Mouse (Mus musculus): Measurements from ENCODE around the gene Gpr146.
A peak's percentile ranks its signal among the peaks of the same experiment; 100 is the strongest.
"Not testable (repeated sequence)": the region's sequence is repeated elsewhere in the genome, so short reads cannot be mapped to it uniquely, and the experiment has no call there.

The Gpr146 gene

GRCm38 (mm10) chr5:139383234-139383633 is 5.7 kb downstream of the Gpr146 start:
- peak; percentile 39 for DNase-seq

DNA sequence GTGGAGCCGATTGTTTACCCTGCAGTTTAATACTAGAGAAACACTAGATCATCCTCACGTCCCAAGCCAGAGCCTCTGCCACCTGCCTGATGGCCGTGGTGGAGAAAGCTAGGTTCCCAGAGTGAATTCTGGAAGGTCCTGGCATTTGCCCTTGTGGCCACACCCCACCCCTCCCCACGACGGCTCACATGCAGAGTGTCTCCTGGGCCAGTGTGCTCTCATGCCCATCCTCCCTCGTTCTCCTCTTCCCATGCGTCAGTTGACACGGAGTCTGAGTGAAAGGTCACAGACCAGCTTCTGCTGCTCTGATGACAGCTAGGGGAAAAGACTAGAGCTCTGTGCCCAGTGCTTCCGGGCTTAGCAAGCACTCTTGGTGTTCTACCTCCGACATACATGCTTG is 7.0 kb downstream of the Gpr146 start:
- no peak for DNase-seq

DNA sequence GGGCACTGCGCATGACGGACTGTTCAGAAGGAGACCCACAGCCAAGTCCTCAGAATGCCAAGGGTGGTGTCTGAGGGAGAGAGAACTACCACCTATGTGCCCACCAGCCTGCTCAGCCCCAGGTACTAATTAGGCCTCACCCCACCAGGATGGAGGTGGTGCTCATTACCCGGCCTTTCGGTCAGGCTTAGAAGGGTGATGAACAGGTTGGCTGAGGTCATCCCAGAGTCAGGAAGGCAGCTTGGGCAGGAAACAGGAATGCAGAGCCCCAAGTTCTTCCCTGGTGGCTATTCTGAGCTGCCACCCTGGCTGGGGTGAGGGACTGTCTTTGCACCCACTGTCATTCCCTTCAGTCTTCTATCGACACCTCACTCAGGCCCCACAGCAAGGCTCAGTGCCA is 8.6 kb downstream of the Gpr146 start:
- DNase-seq = no peak

DNA sequence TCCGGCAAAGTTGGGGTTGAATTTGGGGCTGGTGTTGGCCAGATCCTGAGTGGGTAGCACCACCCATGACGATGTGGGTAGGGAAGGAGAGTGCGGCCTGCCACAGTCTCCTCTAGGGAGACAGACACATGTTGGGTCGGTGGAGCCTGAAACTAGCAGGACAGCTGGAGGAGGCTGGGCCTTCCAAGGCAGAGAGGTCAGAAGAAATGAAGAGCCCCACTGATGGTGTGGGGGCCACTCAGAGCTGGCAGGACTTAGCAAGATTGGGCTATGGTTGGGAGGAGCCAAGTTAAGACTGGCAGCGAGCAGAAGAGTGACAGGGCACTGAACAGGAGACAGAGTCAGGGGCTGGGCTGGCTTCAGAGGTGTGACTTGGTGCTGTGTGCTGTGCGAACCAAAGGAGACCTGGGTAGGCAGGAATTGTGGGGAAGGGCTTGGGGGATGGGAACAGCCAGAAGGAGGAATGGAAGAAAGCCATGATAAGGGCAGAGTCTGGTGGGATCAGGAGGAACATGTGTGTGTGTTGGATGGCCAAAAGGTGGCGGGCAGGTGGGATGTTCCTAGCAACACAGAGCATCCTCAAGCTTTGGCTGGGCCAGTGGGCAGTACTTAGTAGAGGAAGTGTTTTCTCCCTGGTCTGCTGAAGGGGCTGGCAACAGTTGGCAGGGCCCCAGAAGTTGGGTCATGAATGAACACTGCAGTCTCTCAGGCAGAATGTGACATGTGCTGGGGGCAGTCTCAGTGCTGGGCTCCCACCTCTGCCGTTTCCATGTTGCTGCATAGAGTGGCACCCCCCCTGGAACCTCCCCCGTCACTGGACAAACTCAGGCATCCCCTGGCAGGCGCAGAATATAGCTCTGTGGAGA is 10.1 kb downstream of the Gpr146 start:
- DNase-seq = no peak

DNA sequence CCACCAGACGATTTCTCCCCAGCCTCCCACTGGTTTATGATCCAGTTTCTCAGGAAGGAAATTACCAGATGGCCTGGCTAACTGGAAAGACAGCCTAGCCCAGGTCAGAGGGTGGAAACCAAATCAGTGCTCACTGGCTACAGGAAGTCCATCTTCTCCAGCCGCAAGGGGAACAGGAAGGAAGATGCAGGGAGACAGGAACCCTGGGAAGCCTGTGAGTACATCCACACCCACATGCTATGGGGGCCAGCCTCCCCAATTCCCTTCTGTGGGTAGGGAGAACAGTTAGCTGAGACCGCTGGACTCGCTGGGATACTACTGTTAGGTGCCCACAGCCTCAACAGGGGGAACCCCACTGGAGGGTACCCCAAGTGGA is 10.7 kb downstream of the Gpr146 start:
- DNase-seq = no peak

DNA sequence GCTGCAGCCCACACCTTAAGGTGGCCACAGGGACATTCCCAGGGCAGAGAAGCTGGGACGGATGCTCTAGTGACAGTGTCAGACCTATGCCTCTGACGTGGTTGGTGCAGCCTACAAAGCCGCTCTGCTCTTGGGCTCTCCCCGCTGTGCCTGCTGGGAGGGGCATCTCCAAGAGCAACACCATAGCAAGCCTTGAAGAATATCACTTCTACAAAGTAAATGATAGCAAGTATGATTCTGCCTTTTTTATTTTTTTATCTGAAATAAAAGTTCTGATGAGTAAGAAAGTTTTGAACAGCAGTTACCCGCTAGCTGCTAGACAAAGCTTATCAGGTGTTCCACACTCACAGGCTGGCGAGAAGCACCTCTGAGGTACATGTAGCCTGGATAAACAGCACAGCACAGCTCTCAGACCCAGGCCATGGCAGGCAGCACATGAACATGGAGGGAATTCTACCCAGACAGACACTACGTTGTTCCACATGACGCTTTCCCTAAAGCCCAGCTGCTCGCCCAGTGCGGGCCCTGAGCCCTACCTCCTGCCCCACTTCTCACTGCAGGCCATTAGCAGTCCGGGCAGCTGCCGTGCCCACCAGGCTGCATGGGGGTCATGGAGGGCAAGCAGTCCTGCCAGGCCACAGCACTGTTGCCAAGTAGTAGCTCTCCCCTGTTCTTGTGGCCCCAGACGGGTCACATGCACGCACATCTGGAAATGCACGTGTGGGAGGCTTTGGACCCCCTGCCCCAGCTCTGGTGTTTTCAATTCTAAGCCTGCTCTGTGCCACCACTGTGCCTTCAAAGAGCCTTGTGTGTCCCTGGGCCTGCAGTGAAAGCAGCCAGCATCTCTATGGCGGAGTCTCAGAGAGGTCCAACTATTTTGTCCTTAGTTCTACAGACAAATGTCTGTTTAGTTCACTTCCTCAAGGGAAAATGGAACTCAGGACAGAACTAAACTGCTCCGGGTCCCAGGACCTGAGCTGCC is 11.5 kb downstream of the Gpr146 start:
- no peak for DNase-seq

DNA sequence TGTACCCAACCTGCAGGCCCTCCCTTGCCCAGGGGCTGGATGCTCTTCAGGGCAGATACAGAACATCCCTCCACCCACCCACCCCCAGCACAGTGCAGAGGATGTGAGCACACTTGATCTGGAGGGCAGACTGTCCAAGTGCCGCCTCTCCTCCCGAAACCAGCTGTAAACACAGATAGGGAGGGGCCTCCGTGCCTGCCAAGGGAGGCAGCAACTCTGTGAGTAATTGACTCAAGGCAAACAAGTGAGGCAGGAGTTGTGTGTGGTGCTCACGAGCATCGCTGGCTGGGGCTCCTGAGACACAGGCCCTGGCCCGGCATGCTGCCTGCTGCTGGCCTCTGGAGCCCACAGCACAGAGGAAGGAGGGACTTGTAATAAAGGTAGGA is 12.2 kb downstream of the Gpr146 start:
- no peak for DNase-seq

DNA sequence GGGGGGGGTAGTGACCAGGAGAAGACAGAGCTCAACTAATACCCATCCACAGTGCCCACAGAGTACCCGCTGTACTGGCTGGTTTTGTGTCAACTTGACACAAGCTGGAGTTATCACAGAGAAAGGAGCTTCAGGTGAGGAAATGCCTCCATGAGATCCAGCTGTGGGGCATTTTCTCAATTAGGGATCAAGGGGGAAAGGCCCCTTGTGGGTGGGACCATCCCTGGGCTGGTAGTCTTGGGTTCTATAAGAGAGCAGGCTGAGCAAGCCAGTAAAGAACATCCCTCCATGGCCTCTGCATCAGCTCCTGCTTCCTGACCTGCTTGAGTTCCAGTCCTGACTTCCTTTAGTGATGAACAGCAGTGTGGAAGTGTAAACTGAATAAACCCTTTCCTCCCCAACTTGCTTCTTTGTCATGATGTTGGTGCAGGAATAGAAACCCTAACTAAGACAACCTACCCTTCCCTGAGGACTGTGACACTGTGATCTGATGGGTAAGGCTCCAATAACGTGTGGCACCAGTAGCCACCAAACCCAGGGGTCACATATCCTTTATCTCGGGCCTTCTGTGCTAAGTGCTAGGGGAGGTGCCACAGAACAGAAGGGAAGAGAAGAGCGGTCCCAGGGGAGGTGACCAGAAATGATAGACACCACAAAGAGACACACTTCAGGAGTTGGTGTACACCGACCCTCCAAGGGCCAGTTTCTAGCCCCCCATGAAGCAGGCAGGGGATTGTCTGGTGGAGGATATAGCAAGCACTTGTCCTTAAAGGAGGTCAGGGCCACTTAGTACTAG is 13.0 kb downstream of the Gpr146 start:
- DNase-seq = not testable (repeated sequence)

DNA sequence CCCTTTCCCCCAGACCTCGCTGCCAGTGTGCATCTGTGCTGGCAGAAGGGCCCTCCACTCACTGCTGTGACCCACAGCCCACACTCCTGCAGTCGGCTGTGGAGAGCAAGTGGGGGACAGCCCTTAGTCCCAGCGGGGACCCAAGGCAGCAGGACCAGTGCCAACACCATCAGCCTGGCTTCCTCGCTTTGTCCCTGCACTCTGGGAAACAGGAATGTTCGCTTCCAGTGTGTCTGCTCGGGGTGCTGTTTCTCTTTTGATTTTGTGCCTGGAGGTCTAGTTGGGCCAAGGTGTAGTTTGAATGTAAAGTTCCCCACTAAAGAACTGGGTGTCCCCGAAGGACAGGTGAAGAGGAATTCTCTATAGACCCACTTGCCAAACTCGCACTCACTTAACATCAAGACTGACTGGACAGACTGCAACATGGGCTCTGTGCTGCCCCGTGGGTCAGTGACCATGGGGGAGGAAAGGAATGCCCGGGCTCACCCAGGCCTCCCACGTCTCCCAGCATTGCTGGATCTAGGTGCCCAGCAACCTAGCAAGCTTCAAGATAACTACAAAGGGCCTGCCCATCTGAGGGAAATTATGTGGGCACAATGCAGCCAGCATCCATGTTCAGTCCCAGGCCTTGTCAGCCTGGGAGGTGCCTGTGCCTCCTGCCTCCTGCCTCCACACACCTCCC is 14.0 kb downstream of the Gpr146 start:
- no peak for DNase-seq

- DNase-seq = no peak
These were observed 15.0 kb downstream of the Gpr146 start for GRCm38 (mm10) chr5:139392219-139393196.

DNA sequence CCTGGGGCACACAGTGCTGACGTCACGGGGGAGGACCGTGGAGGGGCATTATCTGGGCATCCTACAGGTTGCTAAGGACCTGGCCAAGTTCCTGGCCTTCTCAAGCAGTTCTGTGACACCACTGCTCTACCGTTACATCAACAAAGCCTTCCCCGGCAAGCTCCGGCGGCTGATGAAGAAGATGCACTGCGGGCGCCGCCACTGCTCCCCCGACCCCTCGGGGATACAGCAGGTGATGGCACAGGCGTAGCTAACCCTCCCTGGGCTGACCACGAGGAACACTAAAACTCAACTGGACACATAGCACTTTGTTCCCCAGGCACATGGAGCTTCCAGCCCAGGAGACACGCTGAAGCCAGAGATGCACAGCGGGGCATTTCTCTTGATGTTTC is 15.7 kb downstream of the Gpr146 start:
- no peak for DNase-seq

DNA sequence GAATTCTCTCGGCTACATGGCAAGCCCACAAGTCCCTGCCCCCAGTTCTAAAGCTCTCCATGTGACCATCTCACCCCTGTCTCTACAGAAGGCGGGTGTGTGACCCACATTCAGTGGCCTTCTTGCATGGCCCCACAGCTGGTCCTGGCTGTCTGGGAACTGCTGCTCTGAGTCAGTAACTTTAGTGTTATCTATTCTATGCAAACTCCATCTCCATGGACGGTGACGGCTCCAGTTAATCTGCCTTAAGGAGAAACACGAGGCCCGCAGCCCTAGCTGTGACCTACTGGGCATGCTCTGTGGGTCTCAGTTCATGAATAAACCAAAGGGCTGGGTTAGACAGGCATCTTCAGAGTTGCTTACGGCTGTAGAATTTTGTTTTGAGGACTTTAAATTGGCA is 16.9 kb downstream of the Gpr146 start:
- no peak for DNase-seq

DNA sequence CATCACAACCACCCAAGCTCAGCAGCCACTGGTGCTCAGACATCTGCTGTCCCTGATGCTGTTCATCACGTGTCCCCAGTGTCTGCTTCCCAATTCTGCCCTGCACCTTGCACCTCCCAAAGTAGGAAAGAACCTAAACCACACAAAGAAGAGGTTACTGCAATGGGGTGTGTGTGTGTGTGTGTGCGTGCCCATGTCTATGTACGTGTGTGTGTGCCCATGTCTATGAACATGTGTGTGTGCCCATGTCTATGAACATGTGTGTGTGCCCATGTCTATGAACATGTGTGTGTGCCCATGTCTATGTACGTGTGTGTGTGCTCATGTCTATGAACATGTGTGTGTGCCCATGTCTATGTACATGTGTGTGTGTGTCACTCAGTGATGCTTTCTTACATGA is 18.0 kb downstream of the Gpr146 start:
- DNase-seq = no peak

GRCm38 (mm10) chr5:139397359-139397916 is 19.9 kb downstream of the Gpr146 start:
- DNase-seq = no peak

- peak; percentile 91 for DNase-seq
These were observed 20.7 kb downstream of the Gpr146 start for GRCm38 (mm10) chr5:139397959-139398753.

GRCm38 (mm10) chr5:139398786-139399185 is 21.3 kb downstream of the Gpr146 start:
- DNase-seq = no peak

DNA sequence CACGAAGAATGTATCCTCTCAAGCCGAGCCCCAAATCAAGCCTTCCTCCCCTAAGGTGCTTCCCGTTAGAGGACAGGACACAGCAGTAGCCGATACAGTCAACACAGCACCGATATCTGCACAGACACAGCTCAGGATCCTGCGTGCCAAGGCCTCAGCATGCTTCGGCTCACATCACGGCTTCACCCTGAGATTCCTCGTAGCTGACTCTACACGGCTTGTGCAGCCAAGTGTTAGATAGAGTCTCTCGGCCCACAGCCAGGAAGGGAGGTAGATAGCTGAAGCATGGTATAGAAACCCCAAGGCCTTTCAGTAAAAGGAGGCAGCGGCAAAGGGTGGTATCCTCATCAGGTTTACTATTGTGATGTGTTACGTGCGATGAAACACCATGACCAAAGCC is 22.5 kb downstream of the Gpr146 start:
- DNase-seq = no peak

DNA sequence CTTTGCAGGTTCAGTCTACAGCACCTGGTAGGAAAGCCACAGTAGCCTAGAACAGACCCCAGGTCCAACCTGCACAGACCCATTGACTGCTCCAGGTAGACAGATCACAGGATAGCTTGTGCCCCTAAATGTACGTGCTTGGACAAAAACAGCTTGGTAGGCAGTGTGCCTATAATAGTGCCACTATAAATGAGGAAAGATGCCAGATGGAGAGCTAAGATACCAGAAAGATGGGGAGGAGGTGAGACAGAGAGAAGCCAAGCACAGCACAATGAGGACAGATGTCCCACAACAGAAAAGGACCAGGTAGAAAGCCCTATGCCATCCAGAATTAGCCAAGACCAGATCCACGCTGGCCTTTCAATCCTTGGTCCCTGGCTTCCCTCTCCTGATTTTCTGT is 24.6 kb downstream of the Gpr146 start:
- no peak for DNase-seq

GRCm38 (mm10) chr5:139403692-139404260 is 26.3 kb downstream of the Gpr146 start:
- no peak for DNase-seq

Data from thymus, postnatal 25 days (tissue).